In the genomic region with DNA sequence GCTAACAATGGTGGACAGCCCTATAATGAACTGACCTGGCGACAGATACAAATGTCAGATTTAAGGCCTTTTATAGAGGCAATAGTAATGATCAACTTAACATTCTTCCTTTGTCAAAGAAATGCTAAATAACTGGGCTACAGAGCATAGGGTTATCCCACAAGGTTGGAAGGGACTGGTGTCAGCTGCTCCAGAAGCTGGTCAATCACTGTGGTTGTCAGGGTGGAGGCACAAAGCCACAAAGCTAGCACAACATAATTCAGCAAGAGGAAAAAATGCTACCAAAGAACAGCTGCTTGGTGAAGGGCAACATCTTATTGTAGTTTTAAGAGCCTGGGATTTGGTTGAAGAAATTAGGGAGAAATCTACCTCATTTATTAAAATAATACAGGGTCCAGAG, we compare ENCODE assay signal across 16 mouse cellular contexts. TPM values are rescaled to one million over a fixed set of nuclear protein-coding genes. Genes with fewer than 3 reads are reported as not detected.
DNase-seq lines count a peak whose midpoint lies in the region; TF ChIP-seq lines count a peak whose summit lies in the region.
"Had no signal": no experiment of that assay in that cellular context is flagged by ENCODE, and none has a peak within 500 bp of the region (broad histone marks: within the 10 kb centered on the region; RNA-seq: fewer than 3 reads in every experiment).

No protein-coding gene starts in this region.

- H3ac ChIP-seq in myocyte (ENCODE audit: control insufficient read depth, insufficient read length) = no peak overlapping the region

- peak; percentile 73 for DNase-seq in heart, adult 11 months
- DNase-seq in heart, adult 18-20 months = no peak
- DNase-seq in cerebellum, adult 11-12 months = no peak
- DNase-seq: adrenal gland, adult 2 months; adrenal gland, adult 8-10 months; adrenal gland, postnatal 10 days; adrenal gland, postnatal 14 days; adrenal gland, postnatal 25 days; adrenal gland, postnatal 36 days; B cell, adult 2 months; cerebellum, adult 11 months; cerebellum, adult 18-20 months; cerebellum, adult 2 months had no signal

- H3K4me3 ChIP-seq in myocyte = no peak overlapping the region

- H3K36me3 ChIP-seq in myocyte (ENCODE audit: control insufficient read depth, insufficient read depth) = no peaks in the 10 kb centered on the region

- H3K79me2 ChIP-seq in myocyte (ENCODE audit: control insufficient read depth, insufficient read depth) = peaks cover 8% of the 10 kb centered on the region

- H3K27me3 ChIP-seq in myocyte (ENCODE audit: control insufficient read depth, insufficient read depth, insufficient read length) = no peaks in the 10 kb centered on the region
- H3K27me3 ChIP-seq: CH12.LX, Patski had no signal

- TF ChIP-seq POLR2A in myocyte (IDR thresholded peaks at IDR 0.05; ENCODE audit: insufficient read length, low read depth) = no peak

- H3K4me2 ChIP-seq in myocyte (ENCODE audit: low read depth) = peak overlapping the region; percentile 47

TF ChIP-seq in myocyte, 11 proteins besides CTCF, POLR2A, EP300 and RAD21:
- TF ChIP-seq MAX (IDR thresholded peaks at IDR 0.05; ENCODE audit: low read depth) = no peak
- TF ChIP-seq REST (IDR thresholded peaks at IDR 0.05; ENCODE audit: insufficient read depth, insufficient read length) = no peak
- no peak for TF ChIP-seq CEBPB (IDR thresholded peaks at IDR 0.05; ENCODE audit: insufficient read depth, poor library complexity, severe bottlenecking)
- TF ChIP-seq USF1 (IDR thresholded peaks at IDR 0.05; ENCODE audit: low read depth) = no peak
- TF ChIP-seq MYOG (IDR thresholded peaks at IDR 0.05; ENCODE audit: control insufficient read depth in 1 of 3, insufficient read depth in 1 of 3, insufficient read length in 2 of 3, low read depth in 2 of 3) = peak in 2 of 3 experiments; percentile 71 to 74
- no peak for TF ChIP-seq TCF12 (IDR thresholded peaks at IDR 0.05; ENCODE audit: insufficient read depth, poor library complexity, severe bottlenecking)
- TF ChIP-seq TCF3 (IDR thresholded peaks at IDR 0.05; ENCODE audit: insufficient read length, low read depth) = no peak
- TF ChIP-seq POLR2AphosphoS2 (IDR thresholded peaks at IDR 0.05; ENCODE audit: insufficient read length, low read depth) = no peak
- no peak for TF ChIP-seq SRF (IDR thresholded peaks at IDR 0.05; ENCODE audit: control insufficient read depth, insufficient read length, low read depth)
- TF ChIP-seq E2F4 (IDR thresholded peaks at IDR 0.05; ENCODE audit: insufficient read depth) = no peak
- TF ChIP-seq MYOD1 (IDR thresholded peaks at IDR 0.05; ENCODE audit: control insufficient read depth in 1 of 3, insufficient read length in 2 of 3, low read depth in 2 of 3) = peak in 1 of 3 experiments; percentile 75

RNA-seq across cellular contexts. Expression of gene Zfp790, which starts 3.7 kb away (rescaled TPM):
- total RNA-seq in heart, adult 18-20 months (2021) = 1 to 10 TPM; 9.1 to 9.8 TPM
- polyA plus RNA-seq in myocyte (2012; fragmentation: generic; extraction: Trizol) = 5.1 TPM

RNA-seq across cellular contexts. Expression of gene Zfp30, which starts 28.4 kb away (rescaled TPM):
- total RNA-seq in heart, adult 18-20 months (2021) = 1 to 10 TPM; 3.4 to 4.2 TPM
- polyA plus RNA-seq in myocyte (2012; fragmentation: generic; extraction: Trizol) = 3.3 TPM

RNA-seq across cellular contexts. Expression of gene Zfp940, which starts 41.2 kb away (rescaled TPM):
- under 1 TPM; 0.62 to 0.87 TPM for total RNA-seq in heart, adult 18-20 months (2021)
- 0.96 TPM for polyA plus RNA-seq in myocyte (2012; fragmentation: generic; extraction: Trizol)

RNA-seq across cellular contexts. Expression of gene Zfp84, which starts 43.9 kb away (rescaled TPM):
- total RNA-seq in heart, adult 18-20 months (2021) = 10 to 100 TPM; 10.9 to 11.4 TPM
- 4.7 TPM for polyA plus RNA-seq in myocyte (2012; fragmentation: generic; extraction: Trizol)

RNA-seq across cellular contexts. Expression of gene Zfp420, which starts 47.5 kb away (rescaled TPM):
- 1 to 10 TPM; 3.3 to 3.9 TPM for total RNA-seq in heart, adult 18-20 months (2021)
- 1.7 TPM for polyA plus RNA-seq in myocyte (2012; fragmentation: generic; extraction: Trizol)
